Mouse (Mus musculus): ENCODE measurements around the gene Fam43a. TPM values are rescaled to one million over a fixed set of nuclear protein-coding genes. Genes with fewer than 3 reads are reported as not detected.
A peak's percentile ranks its signal among the peaks of the same experiment; 100 is the strongest.

Fam43a gene
- polyA plus RNA-seq (2015; fragmentation: Nextera tagmentation; extraction: Ambion mirVana), result 9.9 and 10.7 TPM in 2 replicates

- H3K27ac ChIP-seq (replicated peaks), result 0 out of 2 replicates have a peak within 1 kb of the TSS, but pooled peaks have one; percentile 40
- no peaks in the 10 kb centered on the region for H3K36me3 ChIP-seq
- WGBS, result under 1% methylated on average over 63 of the region's 63 CpGs
- no peaks in the 10 kb centered on the region for H3K9me3 ChIP-seq
- H3K9ac ChIP-seq (replicated peaks), result peak within 1 kb of the TSS; percentile 59
- H3K4me3 ChIP-seq, result peak within 1 kb of the TSS; percentile 63
- H3K27me3 ChIP-seq, result peaks cover 21% of the 10 kb centered on the region
- peak within 1 kb of the TSS; percentile 99 for H3K4me2 ChIP-seq (replicated peaks)
- H3K4me1 ChIP-seq, result peaks cover 67% of the 10 kb centered on the region
- peak; percentile 36 for ATAC-seq (replicated peaks)
Observed at GRCm38 (mm10) chr16:30599491-30600268, at the start of gene Fam43a. Gene Fam43a (plus strand): TSS chr16:30599723.

GRCm38 (mm10) chr16:30549966-30550747 is 49.4 kb upstream of the Fam43a start:
- WGBS, result under 1% methylated on average over 56 of the region's 63 CpGs
- Histone ChIP-seq H3K4me1 (peaks cover 34% of the 10 kb centered on the region), H3K4me3 (peak overlapping the region; percentile 86), H3K36me3 (peaks cover 20% of the 10 kb centered on the region), H3K27me3 (no peaks in the 10 kb centered on the region), H3K27ac (replicated peaks) (peak overlapping the region; percentile 86), H3K4me2 (replicated peaks) (peak overlapping the region; percentile 74), H3K9ac (replicated peaks) (peak overlapping the region; percentile 97), H3K9me3 (peaks cover 5% of the 10 kb centered on the region; the same call in 1 of the 2 replicates)
- ATAC-seq (replicated peaks), result peak; percentile 92

- peak within 1 kb of the TSS; percentile 86 for H3K27ac ChIP-seq (replicated peaks)
- peaks cover 14% of the 10 kb centered on the region for H3K36me3 ChIP-seq
- peaks cover 10% of the 10 kb centered on the region; the same call in 1 of the 2 replicates for H3K9me3 ChIP-seq
- peak within 1 kb of the TSS; percentile 97 for H3K9ac ChIP-seq (replicated peaks)
- H3K4me2 ChIP-seq (replicated peaks), result peak within 1 kb of the TSS; percentile 74
- peaks cover 34% of the 10 kb centered on the region for H3K4me1 ChIP-seq
- ATAC-seq (replicated peaks), result peak; percentile 70
- 5% methylated on average over 14 of the region's 14 CpGs for WGBS
- H3K27me3 ChIP-seq, result no peaks in the 10 kb centered on the region
- peak within 1 kb of the TSS; percentile 86 for H3K4me3 ChIP-seq
Observed at GRCm38 (mm10) chr16:30550748-30551192, 48.8 kb upstream of the Fam43a start, which contains the start of gene Tmem44. Gene Tmem44 (minus strand): TSS chr16:30550842.

GRCm38 (mm10) chr16:30552621-30553338 is 46.7 kb upstream of the Fam43a start:
- Histone ChIP-seq H3K4me2 (replicated peaks) (no peak overlapping the region), H3K36me3 (peaks cover 12% of the 10 kb centered on the region; the same call in 1 of the 2 replicates), H3K9ac (replicated peaks) (no peak overlapping the region)

GRCm38 (mm10) chr16:30554109-30554508 is 45.4 kb upstream of the Fam43a start:
- Histone ChIP-seq H3K36me3 (peaks cover 18% of the 10 kb centered on the region), H3K27ac (replicated peaks) (no peak overlapping the region), H3K4me2 (replicated peaks) (no peak overlapping the region), H3K4me1 (peaks cover 21% of the 10 kb centered on the region), H3K27me3 (no peaks in the 10 kb centered on the region), H3K4me3 (no peak overlapping the region), H3K9ac (replicated peaks) (no peak overlapping the region), H3K9me3 (peaks cover 17% of the 10 kb centered on the region)
- 97% methylated on average over 8 of the region's 8 CpGs for WGBS
- ATAC-seq (replicated peaks), result no peak

More at GRCm38 (mm10) chr16:30552621-30553338, 46.7 kb upstream of the Fam43a start:
- Histone ChIP-seq H3K4me1 (peaks cover 32% of the 10 kb centered on the region), H3K27me3 (no peaks in the 10 kb centered on the region), H3K9me3 (peaks cover 17% of the 10 kb centered on the region), H3K4me3 (no peak overlapping the region), H3K27ac (replicated peaks) (peak overlapping the region; percentile 57)
- ATAC-seq (replicated peaks), result peak; percentile 45
- 11% methylated on average over 11 of the region's 11 CpGs for WGBS

GRCm38 (mm10) chr16:30559312-30559992 is 40.1 kb upstream of the Fam43a start:
- no peaks in the 10 kb centered on the region for H3K27me3 ChIP-seq
- H3K9ac ChIP-seq (replicated peaks), result no peak overlapping the region
- no peak overlapping the region for H3K4me3 ChIP-seq
- no peak overlapping the region for H3K27ac ChIP-seq (replicated peaks)
- peaks cover 68% of the 10 kb centered on the region for H3K36me3 ChIP-seq
- WGBS, result 96% methylated on average over 5 of the region's 5 CpGs
- no peak for ATAC-seq (replicated peaks)
- H3K9me3 ChIP-seq, result peaks cover 17% of the 10 kb centered on the region
- H3K4me1 ChIP-seq, result no peaks in the 10 kb centered on the region
- H3K4me2 ChIP-seq (replicated peaks), result no peak overlapping the region

- peaks cover 8% of the 10 kb centered on the region; the same call in 1 of the 2 replicates for H3K9me3 ChIP-seq
Observed at GRCm38 (mm10) chr16:30560601-30561000, 38.9 kb upstream of the Fam43a start.

GRCm38 (mm10) chr16:30565631-30566030 is 33.9 kb upstream of the Fam43a start:
- Histone ChIP-seq H3K27ac (replicated peaks) (no peak overlapping the region), H3K4me2 (replicated peaks) (no peak overlapping the region), H3K4me1 (no peaks in the 10 kb centered on the region), H3K9ac (replicated peaks) (no peak overlapping the region), H3K36me3 (peaks cover 87% of the 10 kb centered on the region), H3K4me3 (no peak overlapping the region), H3K9me3 (no peaks in the 10 kb centered on the region), H3K27me3 (no peaks in the 10 kb centered on the region)
- 94% methylated on average over 6 of the region's 6 CpGs for WGBS
- no peak for ATAC-seq (replicated peaks)

More at GRCm38 (mm10) chr16:30560601-30561000, 38.9 kb upstream of the Fam43a start:
- H3K36me3 ChIP-seq, result peaks cover 78% of the 10 kb centered on the region
- no peak overlapping the region for H3K4me3 ChIP-seq
- no peak overlapping the region for H3K9ac ChIP-seq (replicated peaks)
- H3K27ac ChIP-seq (replicated peaks), result no peak overlapping the region
- 89% methylated on average over 4 of the region's 4 CpGs for WGBS
- H3K27me3 ChIP-seq, result no peaks in the 10 kb centered on the region
- ATAC-seq (replicated peaks), result no peak
- no peaks in the 10 kb centered on the region for H3K4me1 ChIP-seq
- no peak overlapping the region for H3K4me2 ChIP-seq (replicated peaks)

GRCm38 (mm10) chr16:30570173-30570572 is 29.4 kb upstream of the Fam43a start:
- no peak overlapping the region for H3K4me3 ChIP-seq
- H3K36me3 ChIP-seq, result peaks cover 85% of the 10 kb centered on the region
- WGBS, result 94% methylated on average over 4 of the region's 4 CpGs
- H3K27me3 ChIP-seq, result no peaks in the 10 kb centered on the region
- no peaks in the 10 kb centered on the region for H3K9me3 ChIP-seq
- H3K9ac ChIP-seq (replicated peaks), result no peak overlapping the region
- H3K4me1 ChIP-seq, result no peaks in the 10 kb centered on the region
- H3K4me2 ChIP-seq (replicated peaks), result no peak overlapping the region
- H3K27ac ChIP-seq (replicated peaks), result no peak overlapping the region
- ATAC-seq (replicated peaks), result no peak

- Histone ChIP-seq H3K9ac (replicated peaks) (no peak overlapping the region), H3K27ac (replicated peaks) (no peak overlapping the region), H3K4me2 (replicated peaks) (no peak overlapping the region), H3K4me1 (no peaks in the 10 kb centered on the region), H3K36me3 (peaks cover 87% of the 10 kb centered on the region), H3K27me3 (no peaks in the 10 kb centered on the region), H3K9me3 (no peaks in the 10 kb centered on the region), H3K4me3 (no peak overlapping the region)
- 93% methylated on average over 5 of the region's 5 CpGs for whole genome bisulfite sequencing
- no peak for ATAC-seq (replicated peaks)
Observed at GRCm38 (mm10) chr16:30571378-30571777, 28.1 kb upstream of the Fam43a start.

- H3K4me1 ChIP-seq, result no peaks in the 10 kb centered on the region
- H3K36me3 ChIP-seq, result peaks cover 89% of the 10 kb centered on the region
- no peak overlapping the region for H3K27ac ChIP-seq (replicated peaks)
- 23% methylated on average over 4 of the region's 4 CpGs for WGBS
- no peak overlapping the region for H3K9ac ChIP-seq (replicated peaks)
- H3K4me2 ChIP-seq (replicated peaks), result no peak overlapping the region
- no peak overlapping the region for H3K4me3 ChIP-seq
- no peaks in the 10 kb centered on the region for H3K9me3 ChIP-seq
- no peaks in the 10 kb centered on the region for H3K27me3 ChIP-seq
- ATAC-seq (replicated peaks), result no peak
Observed at GRCm38 (mm10) chr16:30572239-30572638, 27.3 kb upstream of the Fam43a start.

Measured in forebrain, embryonic 15.5 days (tissue).